Mouse (Mus musculus) kidney, adult 18-20 months (tissue): ENCODE measurements at regions not wholly inside any gene's neighbourhood (a gene's known extent, or its start where the extent isn't known, plus 50 kb on each side); places are given as distances from the start of the nearest gene placed in this dataset.
"Not testable (repeated sequence)": the region's sequence is repeated elsewhere in the genome, so short reads cannot be mapped to it uniquely, and the experiment has no call there.

ENCODE experiments used
- DNase-seq: peaks from one replicate; pipeline ENCODE4 v3.0.0; 2021

GRCm38 (mm10) chr16:31553361-31554146 lies 109.7 kb upstream of the Dlg1 start:
- DNase-seq: no peak

GRCm38 (mm10) chr16:31560426-31560825 lies 102.8 kb upstream of the Dlg1 start:
- DNase-seq: no peak

DNA sequence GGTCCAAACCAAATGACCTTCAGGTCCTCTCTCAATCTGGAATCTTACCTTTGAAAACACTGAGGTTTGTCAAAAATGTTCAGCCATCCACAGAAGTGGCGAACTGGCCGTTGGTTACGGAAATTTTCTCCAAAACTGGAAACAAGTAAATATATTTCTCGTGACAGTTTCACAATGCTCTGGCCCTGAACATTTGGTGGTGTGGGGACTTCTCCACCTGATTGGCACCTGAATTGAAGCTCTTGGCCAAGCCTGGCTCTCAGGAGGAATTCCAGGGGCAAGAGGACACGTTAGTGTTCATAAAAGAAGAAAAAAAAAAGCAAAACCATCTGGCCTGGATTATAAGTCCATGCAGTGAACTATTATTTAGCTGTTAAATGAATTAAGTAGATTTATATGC lies 98.3 kb upstream of the Dlg1 start:
- no peak for DNase-seq

- DNase-seq: no peak
These were observed 94.9 kb upstream of the Dlg1 start for GRCm38 (mm10) chr16:31568316-31568715.

DNA sequence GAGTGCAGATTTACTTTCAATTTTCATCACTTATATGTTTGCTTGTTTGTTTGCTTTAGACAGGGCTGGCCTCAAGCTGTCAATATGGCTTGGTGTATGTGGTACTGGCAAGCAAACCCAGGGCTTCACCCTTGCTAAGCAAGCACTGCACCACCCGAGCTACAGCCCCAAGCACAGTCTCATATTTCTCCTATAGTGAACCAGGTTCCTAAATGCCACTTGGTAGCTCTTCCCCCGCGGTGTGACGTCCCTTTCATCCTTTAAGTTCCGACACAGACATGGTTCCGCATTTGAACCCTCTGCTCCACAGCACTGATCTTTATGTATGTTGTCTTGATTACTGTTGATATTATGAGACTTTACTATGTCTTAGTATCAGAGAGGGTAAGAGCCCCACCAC lies 93.4 kb upstream of the Dlg1 start:
- no peak for DNase-seq

DNA sequence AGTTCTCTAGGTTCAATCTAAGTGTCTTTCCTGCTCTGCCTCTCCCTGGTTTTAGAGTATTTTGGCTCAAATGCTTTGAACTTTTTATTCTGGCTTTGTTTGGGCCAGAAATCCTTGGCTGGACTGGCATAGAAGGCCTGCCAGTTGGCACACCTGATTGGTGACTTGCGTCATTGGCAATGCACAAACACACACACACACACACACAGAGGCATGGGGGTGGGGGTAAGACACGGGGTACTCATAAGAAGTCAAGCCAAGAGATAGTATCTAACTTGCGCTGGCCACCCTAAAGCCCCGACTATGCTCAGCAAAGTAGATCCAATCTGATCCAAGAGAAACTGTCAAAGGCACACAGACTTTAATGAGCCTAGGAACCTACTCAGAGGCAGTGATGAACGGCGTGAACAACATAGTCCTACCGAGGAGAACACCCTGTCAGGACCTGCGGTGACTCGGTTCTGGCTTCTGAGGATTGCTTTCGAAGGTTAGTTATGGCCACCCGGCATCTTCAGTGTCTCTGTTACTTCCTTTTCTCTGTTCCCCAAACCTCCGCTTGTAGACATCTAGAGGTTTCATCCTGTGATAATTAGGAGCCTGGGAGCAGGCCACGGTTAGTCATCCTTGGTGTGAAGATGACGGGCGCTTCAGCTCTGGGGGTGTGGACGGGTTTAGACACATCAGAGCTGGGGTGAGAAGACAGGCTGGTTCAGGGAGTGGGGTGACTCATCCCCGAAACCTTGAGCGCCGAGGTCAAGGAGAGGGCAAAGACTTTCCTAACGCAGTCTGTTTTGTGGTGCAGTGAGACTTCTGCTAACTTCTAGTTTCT lies 92.7 kb upstream of the Dlg1 start:
- no peak for DNase-seq

DNA sequence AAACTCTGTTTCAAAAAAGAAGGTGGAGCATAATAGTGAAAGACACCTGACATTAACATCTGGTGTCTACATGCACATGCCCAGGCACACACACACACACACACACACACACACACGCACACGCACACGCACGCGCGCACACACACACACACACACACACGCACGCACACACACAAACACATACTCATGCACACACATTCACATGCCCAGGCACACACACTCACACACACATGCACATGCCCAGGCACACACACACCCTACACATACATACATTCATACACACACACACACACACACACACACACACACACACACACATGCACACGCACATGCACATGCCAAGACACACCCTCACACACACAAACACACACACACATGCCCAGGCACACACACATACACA lies 89.4 kb upstream of the Dlg1 start:
- DNase-seq: not testable (repeated sequence)

- DNase-seq: not testable (repeated sequence)
These were observed 87.6 kb upstream of the Dlg1 start for GRCm38 (mm10) chr16:31575646-31576045.

GRCm38 (mm10) chr16:31576422-31576821 lies 86.8 kb upstream of the Dlg1 start:
- DNase-seq: no peak

DNA sequence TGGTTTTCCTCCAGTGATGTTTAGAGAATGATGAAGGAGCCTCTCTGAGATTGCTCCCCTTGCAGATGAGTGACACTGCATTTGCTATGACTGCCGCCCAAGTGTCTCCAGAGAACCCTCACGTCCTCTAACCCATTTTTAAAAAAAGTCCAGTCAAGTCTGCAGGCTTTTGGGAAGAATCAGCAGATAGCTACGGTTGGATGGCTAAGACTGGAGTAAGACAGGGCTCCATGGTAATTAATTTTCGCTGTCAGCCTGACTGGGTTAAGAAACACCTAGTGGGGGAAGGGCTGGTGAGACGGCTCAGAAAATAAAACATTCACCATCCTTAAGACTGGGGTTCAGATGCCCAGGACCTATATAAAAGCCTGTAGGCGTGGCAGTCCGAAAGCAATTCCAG lies 85.9 kb upstream of the Dlg1 start:
- no peak for DNase-seq

DNA sequence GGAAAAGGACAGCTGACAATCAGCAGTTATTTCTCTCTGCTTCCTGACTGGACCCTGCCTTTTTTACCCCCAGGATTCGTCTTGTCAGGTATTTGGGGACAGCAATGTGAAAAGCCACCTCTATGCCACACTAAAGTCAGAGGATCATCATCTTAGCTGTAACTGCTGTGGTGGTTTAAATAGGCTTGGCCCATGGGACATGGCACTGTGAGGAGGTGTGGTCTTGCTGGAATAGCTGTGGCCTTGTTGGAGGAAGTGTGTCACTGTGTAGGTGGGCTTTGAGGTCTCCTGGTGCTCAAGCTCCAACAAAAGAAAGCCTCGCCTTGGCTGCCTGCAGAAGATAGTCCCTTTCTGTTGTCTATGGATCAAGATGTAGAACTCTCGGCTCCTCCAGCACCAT lies 83.9 kb upstream of the Dlg1 start:
- DNase-seq: no peak

- DNase-seq: no peak
These were observed 82.5 kb upstream of the Dlg1 start for GRCm38 (mm10) chr16:31580779-31581178.

GRCm38 (mm10) chr16:31582885-31583284 lies 80.4 kb upstream of the Dlg1 start:
- DNase-seq: no peak

GRCm38 (mm10) chr16:31583627-31584026 lies 79.6 kb upstream of the Dlg1 start:
- DNase-seq: no peak

GRCm38 (mm10) chr16:31584216-31584823 lies 78.9 kb upstream of the Dlg1 start:
- no peak for DNase-seq

GRCm38 (mm10) chr16:31587036-31587435 lies 76.2 kb upstream of the Dlg1 start:
- DNase-seq: no peak

GRCm38 (mm10) chr16:31589576-31589975 lies 73.7 kb upstream of the Dlg1 start:
- no peak for DNase-seq

DNA sequence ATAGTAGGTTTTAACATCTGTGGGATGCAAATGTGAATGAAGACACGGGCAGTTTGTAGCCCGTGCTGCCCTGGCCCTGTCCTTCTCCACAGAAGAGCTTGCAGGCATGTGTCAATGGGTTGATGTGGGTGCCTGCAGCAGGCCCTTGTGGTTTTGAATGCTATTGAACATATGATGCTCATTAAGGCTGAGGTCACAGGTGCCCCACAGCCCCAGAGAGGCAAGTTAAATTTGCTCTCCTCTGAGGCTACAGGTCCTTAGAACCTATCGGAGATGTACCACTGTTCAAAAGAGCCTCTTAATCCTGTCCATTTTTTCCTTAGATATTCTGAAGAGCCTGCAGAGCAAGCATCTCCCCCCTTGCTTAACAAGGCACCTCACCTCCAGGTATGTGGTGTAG lies 71.7 kb upstream of the Dlg1 start:
- no peak for DNase-seq

DNA sequence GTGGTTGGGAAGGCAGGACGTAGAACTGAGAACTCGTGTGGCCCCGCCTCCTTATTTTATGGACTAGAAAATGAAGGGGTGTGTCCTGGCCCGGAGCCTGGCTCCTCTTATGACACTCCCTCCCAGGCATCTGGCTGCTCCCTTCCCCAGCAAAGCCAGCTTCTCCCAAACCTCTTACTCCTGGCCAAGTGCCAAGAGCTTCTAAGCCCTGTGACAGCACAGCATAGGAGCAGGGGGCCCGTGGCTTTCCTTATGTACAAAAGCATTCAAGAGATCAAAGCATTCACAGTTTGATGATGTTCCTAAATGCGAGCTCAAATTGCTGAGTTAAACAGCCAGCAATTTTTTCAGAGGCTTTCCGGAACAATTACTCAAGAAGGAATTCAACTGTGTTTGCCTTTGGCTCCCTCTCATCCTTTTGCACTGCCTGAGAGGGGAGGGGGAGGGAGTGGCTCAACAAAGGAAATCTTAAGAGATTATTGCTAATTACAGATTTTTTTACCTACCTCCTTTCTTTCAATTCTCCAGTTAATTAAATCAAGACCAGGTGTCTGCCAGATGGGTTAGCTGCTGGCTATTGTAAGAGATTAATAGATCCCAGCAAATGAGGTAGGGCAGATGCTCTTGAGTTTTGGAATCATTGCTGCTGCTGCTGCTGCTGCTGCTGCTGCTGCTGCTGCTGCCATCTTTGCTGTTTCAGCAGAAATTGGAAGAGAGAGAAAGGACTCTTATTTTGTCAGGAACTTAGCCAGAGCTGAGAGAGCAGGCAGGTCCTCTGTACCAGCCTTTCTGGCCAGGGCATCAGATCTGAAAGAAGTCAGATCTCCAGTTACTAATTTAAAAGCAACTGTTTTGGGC lies 71.0 kb upstream of the Dlg1 start:
- peak; percentile 52 for DNase-seq

- DNase-seq: no peak
These were observed 70.1 kb upstream of the Dlg1 start for GRCm38 (mm10) chr16:31592973-31593683.

DNA sequence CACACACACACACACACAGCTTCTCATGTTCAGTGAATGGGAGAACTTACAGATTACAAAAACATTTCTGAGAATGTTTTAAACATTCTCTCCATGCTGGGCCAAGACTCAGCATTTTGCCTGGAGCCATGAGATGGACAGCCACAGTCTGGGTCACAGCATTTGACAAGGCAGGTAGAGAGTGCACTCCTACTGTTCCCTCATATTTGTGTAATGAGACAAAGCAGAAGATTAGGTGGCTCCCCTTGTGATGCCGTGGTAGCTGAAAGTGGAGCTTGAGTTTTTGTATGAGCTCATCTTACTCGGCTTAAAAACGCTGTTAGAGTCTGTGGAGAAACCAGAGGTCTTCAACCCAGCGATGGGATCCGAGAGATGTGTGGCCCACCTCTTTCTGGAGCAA lies 65.3 kb upstream of the Dlg1 start:
- no peak for DNase-seq

GRCm38 (mm10) chr16:31598409-31598988 lies 64.7 kb upstream of the Dlg1 start:
- DNase-seq: no peak
